Mouse (Mus musculus): ENCODE data around the gene Trappc12. TPM values are rescaled to one million over a fixed set of nuclear protein-coding genes. Genes with fewer than 3 reads are reported as not detected.

Trappc12 gene
- 38.1 and 42.3 TPM in 2 replicates for polyA plus RNA-seq (2015; fragmentation: Nextera tagmentation; extraction: Ambion mirVana)

GRCm38 (mm10) chr12:28750021-28750633 is at the start of gene Trappc12:
Gene Trappc12, minus strand, starts transcription at chr12:28750472.
- Histone ChIP-seq H3K4me2 (replicated peaks) (peak within 1 kb of the TSS; percentile 96), H3K4me3 (replicated peaks) (peak within 1 kb of the TSS; percentile 88), H3K9me3 (replicated peaks) (no peaks in the 10 kb centered on the region), H3K36me3 (peaks cover 16% of the 10 kb centered on the region; the same call in 1 of the 2 replicates), H3K4me1 (peaks cover 26% of the 10 kb centered on the region), H3K27me3 (no peaks in the 10 kb centered on the region), H3K27ac (replicated peaks) (peak within 1 kb of the TSS; percentile 34; the same call in 1 of the 2 replicates), H3K9ac (peak within 1 kb of the TSS; percentile 61)
- ATAC-seq (ENCODE audit: insufficient number of reproducible peaks, low FRiP score, low TSS enrichment, low read depth), result peak; percentile 87
- under 1% methylated on average over 41 of the region's 41 CpGs for WGBS

GRCm38 (mm10) chr12:28799798-28800411 is 49.6 kb upstream of the Trappc12 start:
- Histone ChIP-seq H3K4me1 (peaks cover 14% of the 10 kb centered on the region), H3K27ac (replicated peaks) (no peak overlapping the region), H3K4me3 (replicated peaks) (no peak overlapping the region), H3K9ac (no peak overlapping the region), H3K4me2 (replicated peaks) (no peak overlapping the region), H3K36me3 (no peaks in the 10 kb centered on the region), H3K9me3 (replicated peaks) (no peaks in the 10 kb centered on the region; the same call in 1 of the 2 replicates), H3K27me3 (no peaks in the 10 kb centered on the region)
- peak; percentile 49; the same call in 1 of the 2 replicates for ATAC-seq (ENCODE audit: insufficient number of reproducible peaks, low FRiP score, low TSS enrichment, low read depth)
- 30% methylated on average over 11 of the region's 11 CpGs for WGBS

GRCm38 (mm10) chr12:28796881-28797420 is 46.7 kb upstream of the Trappc12 start:
- Histone ChIP-seq H3K4me2 (replicated peaks) (no peak overlapping the region), H3K27ac (replicated peaks) (no peak overlapping the region), H3K9ac (no peak overlapping the region), H3K36me3 (no peaks in the 10 kb centered on the region), H3K4me1 (peaks cover 12% of the 10 kb centered on the region), H3K4me3 (replicated peaks) (no peak overlapping the region), H3K9me3 (replicated peaks) (no peaks in the 10 kb centered on the region; the same call in 1 of the 2 replicates), H3K27me3 (no peaks in the 10 kb centered on the region)
- no peak for ATAC-seq (ENCODE audit: insufficient number of reproducible peaks, low FRiP score, low TSS enrichment, low read depth)

- Histone ChIP-seq H3K27me3 (no peaks in the 10 kb centered on the region), H3K36me3 (no peaks in the 10 kb centered on the region), H3K9me3 (replicated peaks) (no peaks in the 10 kb centered on the region; the same call in 1 of the 2 replicates), H3K9ac (no peak overlapping the region), H3K4me3 (replicated peaks) (no peak overlapping the region), H3K27ac (replicated peaks) (no peak overlapping the region), H3K4me1 (peaks cover 5% of the 10 kb centered on the region), H3K4me2 (replicated peaks) (no peak overlapping the region)
- WGBS, result 92% methylated on average over 3 of the region's 3 CpGs
- no peak for ATAC-seq (ENCODE audit: insufficient number of reproducible peaks, low FRiP score, low TSS enrichment, low read depth)
Observed at GRCm38 (mm10) chr12:28795041-28795440, 44.8 kb upstream of the Trappc12 start.

- no peaks in the 10 kb centered on the region; the same call in 1 of the 2 replicates for H3K9me3 ChIP-seq (replicated peaks)
- WGBS, result 54% methylated on average over 2 of the region's 2 CpGs
Observed at GRCm38 (mm10) chr12:28793715-28794114, 43.4 kb upstream of the Trappc12 start.

GRCm38 (mm10) chr12:28792613-28793012 is 42.3 kb upstream of the Trappc12 start:
- H3K36me3 ChIP-seq, result no peaks in the 10 kb centered on the region
- no peak for ATAC-seq (ENCODE audit: insufficient number of reproducible peaks, low FRiP score, low TSS enrichment, low read depth)
- no peaks in the 10 kb centered on the region for H3K9me3 ChIP-seq (replicated peaks)
- H3K27ac ChIP-seq (replicated peaks), result no peak overlapping the region
- no peak overlapping the region for H3K9ac ChIP-seq
- no peak overlapping the region for H3K4me3 ChIP-seq (replicated peaks)
- no peaks in the 10 kb centered on the region for H3K27me3 ChIP-seq
- 76% methylated on average over 3 of the region's 3 CpGs for WGBS
- no peak overlapping the region for H3K4me2 ChIP-seq (replicated peaks)
- no peaks in the 10 kb centered on the region for H3K4me1 ChIP-seq

More at GRCm38 (mm10) chr12:28793715-28794114, 43.4 kb upstream of the Trappc12 start:
- ATAC-seq (ENCODE audit: insufficient number of reproducible peaks, low FRiP score, low TSS enrichment, low read depth), result no peak
- Histone ChIP-seq H3K27me3 (no peaks in the 10 kb centered on the region), H3K4me1 (no peaks in the 10 kb centered on the region), H3K4me2 (replicated peaks) (no peak overlapping the region), H3K4me3 (replicated peaks) (no peak overlapping the region), H3K9ac (no peak overlapping the region), H3K27ac (replicated peaks) (no peak overlapping the region), H3K36me3 (no peaks in the 10 kb centered on the region)

- no peak for ATAC-seq (ENCODE audit: insufficient number of reproducible peaks, low FRiP score, low TSS enrichment, low read depth)
- Histone ChIP-seq H3K9ac (no peak overlapping the region), H3K4me1 (no peaks in the 10 kb centered on the region), H3K27me3 (no peaks in the 10 kb centered on the region), H3K4me3 (replicated peaks) (no peak overlapping the region), H3K4me2 (replicated peaks) (no peak overlapping the region), H3K27ac (replicated peaks) (no peak overlapping the region), H3K9me3 (replicated peaks) (no peaks in the 10 kb centered on the region), H3K36me3 (no peaks in the 10 kb centered on the region)
- 87% methylated on average over 6 of the region's 6 CpGs for WGBS
Observed at GRCm38 (mm10) chr12:28786310-28786709, 36.0 kb upstream of the Trappc12 start.

- Histone ChIP-seq H3K4me2 (replicated peaks) (no peak overlapping the region), H3K27me3 (no peaks in the 10 kb centered on the region), H3K36me3 (no peaks in the 10 kb centered on the region), H3K9me3 (replicated peaks) (no peaks in the 10 kb centered on the region), H3K9ac (no peak overlapping the region), H3K27ac (replicated peaks) (no peak overlapping the region), H3K4me3 (replicated peaks) (no peak overlapping the region), H3K4me1 (no peaks in the 10 kb centered on the region)
- 10% methylated on average over 1 of the region's 1 CpGs for WGBS
- ATAC-seq (ENCODE audit: insufficient number of reproducible peaks, low FRiP score, low TSS enrichment, low read depth), result no peak
Observed at GRCm38 (mm10) chr12:28785299-28785698, 35.0 kb upstream of the Trappc12 start.

GRCm38 (mm10) chr12:28784864-28785263 is 34.6 kb upstream of the Trappc12 start:
- Histone ChIP-seq H3K27me3 (no peaks in the 10 kb centered on the region), H3K36me3 (no peaks in the 10 kb centered on the region), H3K27ac (replicated peaks) (no peak overlapping the region), H3K9me3 (replicated peaks) (no peaks in the 10 kb centered on the region), H3K4me1 (no peaks in the 10 kb centered on the region), H3K9ac (no peak overlapping the region), H3K4me3 (replicated peaks) (no peak overlapping the region), H3K4me2 (replicated peaks) (no peak overlapping the region)
- ATAC-seq (ENCODE audit: insufficient number of reproducible peaks, low FRiP score, low TSS enrichment, low read depth), result peak; percentile 60; the same call in 1 of the 2 replicates
- 54% methylated on average over 8 of the region's 8 CpGs for WGBS

- H3K9me3 ChIP-seq (replicated peaks), result no peaks in the 10 kb centered on the region
- ATAC-seq (ENCODE audit: insufficient number of reproducible peaks, low FRiP score, low TSS enrichment, low read depth), result no peak
Observed at GRCm38 (mm10) chr12:28784355-28784754, 34.1 kb upstream of the Trappc12 start.

GRCm38 (mm10) chr12:28782637-28783036 is 32.4 kb upstream of the Trappc12 start:
- Histone ChIP-seq H3K36me3 (no peaks in the 10 kb centered on the region), H3K27me3 (no peaks in the 10 kb centered on the region), H3K9me3 (replicated peaks) (no peaks in the 10 kb centered on the region), H3K4me2 (replicated peaks) (no peak overlapping the region), H3K9ac (no peak overlapping the region), H3K4me3 (replicated peaks) (no peak overlapping the region), H3K4me1 (no peaks in the 10 kb centered on the region), H3K27ac (replicated peaks) (no peak overlapping the region)
- no peak for ATAC-seq (ENCODE audit: insufficient number of reproducible peaks, low FRiP score, low TSS enrichment, low read depth)
- 87% methylated on average over 3 of the region's 3 CpGs for WGBS

More at GRCm38 (mm10) chr12:28784355-28784754, 34.1 kb upstream of the Trappc12 start:
- H3K4me2 ChIP-seq (replicated peaks), result no peak overlapping the region
- 32% methylated on average over 4 of the region's 4 CpGs for WGBS
- no peaks in the 10 kb centered on the region for H3K4me1 ChIP-seq
- no peaks in the 10 kb centered on the region for H3K27me3 ChIP-seq
- H3K36me3 ChIP-seq, result no peaks in the 10 kb centered on the region
- no peak overlapping the region for H3K4me3 ChIP-seq (replicated peaks)
- no peak overlapping the region for H3K27ac ChIP-seq (replicated peaks)
- no peak overlapping the region for H3K9ac ChIP-seq
